15 mouse cellular contexts compared by ENCODE assay signal in the genomic region with DNA sequence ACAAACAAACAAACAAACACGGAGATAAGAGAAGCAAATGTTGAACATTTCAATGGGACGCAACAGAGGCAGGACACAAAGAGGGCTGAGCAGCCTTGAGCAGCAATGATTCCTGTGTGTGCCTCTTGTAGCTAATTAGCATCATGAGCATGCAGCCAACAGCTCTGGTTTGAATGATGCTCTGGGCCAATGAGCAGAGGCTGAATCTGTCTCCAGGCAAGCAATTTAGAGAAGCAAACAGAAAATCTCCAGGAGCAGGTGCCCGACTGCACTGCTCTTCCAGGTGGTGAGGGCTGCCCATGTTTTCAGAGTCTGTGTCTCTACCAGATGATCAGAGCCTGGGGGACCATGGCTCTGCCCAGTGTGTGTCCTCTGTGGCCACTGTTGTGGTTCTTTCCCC.
DNase-seq lines count a peak whose midpoint lies in the region; ATAC-seq lines count a peak whose summit lies in the region.
"Had no signal": no experiment of that assay in that cellular context is flagged by ENCODE, and none has a peak within 500 bp of the region (broad histone marks: within the 10 kb centered on the region; RNA-seq: fewer than 3 reads in every experiment).

No protein-coding gene starts in this region.

- peak; percentile 71; the same call in 1 of the 2 replicates for ATAC-seq in midbrain, embryonic 16.5 days
- no peak for ATAC-seq in heart, embryonic 12.5 days (ENCODE audit: insufficient number of reproducible peaks, low FRiP score)

- no peaks in the 10 kb centered on the region for H3K27me3 ChIP-seq in midbrain, embryonic 16.5 days (ENCODE audit: control insufficient read depth, insufficient read depth, low read depth, low read length)
- no peaks in the 10 kb centered on the region for H3K27me3 ChIP-seq in heart, embryonic 12.5 days (replicated peaks)
- H3K27me3 ChIP-seq: kidney, embryonic 15.5 days; stomach, embryonic 15.5 days had no signal

- H3K9ac ChIP-seq in midbrain, embryonic 16.5 days (ENCODE audit: low read depth, low read length) = no peak overlapping the region
- H3K9ac ChIP-seq in heart, embryonic 12.5 days = no peak overlapping the region
- H3K9ac ChIP-seq: kidney, embryonic 15.5 days; lung, embryonic 14.5 days; stomach, embryonic 15.5 days had no signal

- WGBS in midbrain, embryonic 16.5 days = 65% methylated on average over 3 of the region's 3 CpGs
- WGBS in heart, embryonic 12.5 days = 76% methylated on average over 3 of the region's 3 CpGs

- no peaks in the 10 kb centered on the region for H3K36me3 ChIP-seq in midbrain, embryonic 16.5 days (ENCODE audit: control insufficient read depth, insufficient read depth, low read length)
- no peaks in the 10 kb centered on the region for H3K36me3 ChIP-seq in heart, embryonic 12.5 days
- H3K36me3 ChIP-seq: kidney, embryonic 15.5 days; stomach, embryonic 15.5 days had no signal

- H3K4me3 ChIP-seq in midbrain, embryonic 16.5 days (ENCODE audit: low read depth, low read length) = no peak overlapping the region
- no peak overlapping the region for H3K4me3 ChIP-seq in heart, embryonic 12.5 days
- H3K4me3 ChIP-seq: kidney, embryonic 15.5 days; layer of hippocampus, adult 2 months; stomach, embryonic 15.5 days had no signal

- H3K4me1 ChIP-seq in midbrain, embryonic 16.5 days (ENCODE audit: control insufficient read depth, insufficient read depth, low read length) = no peaks in the 10 kb centered on the region
- H3K4me1 ChIP-seq in heart, embryonic 12.5 days (replicated peaks) = no peaks in the 10 kb centered on the region; the same call in 1 of the 2 replicates
- H3K4me1 ChIP-seq: stomach, embryonic 15.5 days had no signal

- no peak overlapping the region for H3K27ac ChIP-seq in midbrain, embryonic 16.5 days (ENCODE audit: low read length)
- H3K27ac ChIP-seq in heart, embryonic 12.5 days (ENCODE audit: poor library complexity, severe bottlenecking) = no peak overlapping the region
- H3K27ac ChIP-seq: kidney, embryonic 15.5 days; layer of hippocampus, adult 2 months; stomach, embryonic 15.5 days had no signal

- peak; percentile 22 for DNase-seq in cerebellum, adult 11 months
- no peak for DNase-seq in cerebellum, adult 9-10 months
- DNase-seq in layer of hippocampus, adult 9-11 months = peak; percentile 23
- no peak for DNase-seq in layer of hippocampus, postnatal 25 days (ENCODE audit: extremely low spot score in 1 of 2, low spot score in 1 of 2)
- DNase-seq in cerebellum, postnatal 10 days = peak; percentile 65 to 67
- DNase-seq in kidney, adult 11 months = no peak
- DNase-seq: gastrocnemius, postnatal 14 days; lung, embryonic 14.5 days; thymus, postnatal 25 days had no signal

- H3K4me2 ChIP-seq in midbrain, embryonic 16.5 days (ENCODE audit: low read length) = no peak overlapping the region
- H3K4me2 ChIP-seq in heart, embryonic 12.5 days = no peak overlapping the region
- H3K4me2 ChIP-seq: heart, embryonic 11.5 days; kidney, embryonic 15.5 days; lung, embryonic 14.5 days; stomach, embryonic 15.5 days had no signal

- H3K9me3 ChIP-seq in midbrain, embryonic 16.5 days (replicated peaks; ENCODE audit: control insufficient read depth, low read length, poor library complexity, severe bottlenecking) = no peaks in the 10 kb centered on the region
- no peaks in the 10 kb centered on the region for H3K9me3 ChIP-seq in heart, embryonic 12.5 days (replicated peaks)
- H3K9me3 ChIP-seq: kidney, embryonic 15.5 days; stomach, embryonic 15.5 days had no signal

Comparison
In these comparisons a context has a peak if more than half of its experiments do, and no peak if none do; other contexts are left out.
1. DNase-seq: peak in cerebellum, adult 11 months (single experiment), layer of hippocampus, adult 9-11 months (single experiment) and cerebellum, postnatal 10 days (2 of 2); none in cerebellum, adult 9-10 months (single experiment), layer of hippocampus, postnatal 25 days (0 of 2) and kidney, adult 11 months (single experiment).